Mouse (Mus musculus) spleen, adult 2 months (tissue): ENCODE results near the gene Hibch. TPM values are rescaled to one million over a fixed set of nuclear protein-coding genes. Genes with fewer than 3 reads are reported as not detected.

Source experiments
- DNase-seq, 2 experiments: peaks; one replicate each; pipeline versions ENCODE4 v3.0.0 to v3.0.0-alpha.2; 2012 to 2021; ENCODE audit warnings: low spot score in 2 of 2, low read depth in 1 of 2
- H3K27ac ChIP-seq: fragments of 200-500 bp; 2 replicates; pipeline ENCODE4 v1.5.1; 2012; ENCODE audit warnings: low read length, inconsistent platforms; ENCODE audit not compliant: insufficient read depth
- H3K27me3 ChIP-seq: fragments of 200-500 bp; 2 replicates; pipeline ENCODE4 v1.6.1; 2012; ENCODE audit warnings: mild to moderate bottlenecking, moderate library complexity, low read length, inconsistent platforms; ENCODE audit not compliant: control insufficient read depth, insufficient read depth
- H3K36me3 ChIP-seq: fragments of 200-500 bp; 2 replicates; pipeline ENCODE4 v1.6.1; 2012; ENCODE audit warnings: mild to moderate bottlenecking, low read length, inconsistent platforms; ENCODE audit not compliant: control insufficient read depth, insufficient read depth
- H3K4me1 ChIP-seq: fragments of 200-500 bp; 2 replicates; pipeline ENCODE4 v1.6.1; 2011; ENCODE audit warnings: inconsistent platforms; ENCODE audit not compliant: control insufficient read depth, insufficient read depth, insufficient read length
- H3K4me3 ChIP-seq: fragments of 200-500 bp; 2 replicates; pipeline ENCODE4 v1.5.1; 2011; ENCODE audit warnings: mild to moderate bottlenecking, inconsistent platforms; ENCODE audit not compliant: insufficient read depth, insufficient read length; ENCODE audit errors: extremely low read depth
- CTCF ChIP-seq: fragments of 200-500 bp; IDR thresholded peaks from 2 replicates; pipeline ENCODE4 v1.5.1; 2011; ENCODE audit warnings: mild to moderate bottlenecking, inconsistent platforms; ENCODE audit not compliant: insufficient read depth, insufficient read length, insufficient replicate concordance; ENCODE audit errors: extremely low read depth
- POLR2A ChIP-seq: fragments of 200-500 bp; IDR thresholded peaks from 2 replicates; pipeline ENCODE4 v1.6.1; 2011; ENCODE audit warnings: low read depth, low read length, inconsistent platforms
- WGBS: fragments of 180-500 bp; shearing (Covaris S2); methylation state at CpG from one replicate; pipeline ENCODE4 v1.1.7; 2018; 5-methylcytosine and 5-hydroxymethylcytosine counted together
- polyA plus RNA-seq: library from polyadenylated mRNA; depleted of rRNA; stranded (reverse); fragments of >200 nt; gene quantifications from 2 replicates; pipeline ENCODE4 v1.2.3, GENCODE M21; 2012; rRNA removed

Gene Hibch
- polyA plus RNA-seq, 1 experiment, result 7.6 TPM

DNA sequence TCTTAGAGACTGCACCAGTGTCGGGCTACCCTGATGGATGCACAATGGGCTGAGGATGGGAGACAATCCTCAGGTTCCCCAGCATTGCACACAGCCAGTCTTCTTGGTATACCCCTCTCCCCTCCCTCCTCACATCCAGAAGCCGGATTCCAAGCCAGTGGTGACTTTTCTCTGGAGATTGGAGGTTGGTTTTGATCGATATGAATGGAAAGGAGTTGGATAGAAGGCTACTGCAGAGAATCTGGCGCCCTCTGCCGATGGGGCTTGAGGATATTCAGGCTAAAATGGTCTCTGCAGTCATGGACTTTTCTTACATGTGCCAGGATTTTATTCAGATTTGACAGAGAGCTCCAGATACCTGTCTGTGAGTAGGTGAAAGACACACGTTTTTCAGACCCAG is 110.4 kb downstream of the Hibch start:
- peak in 1 of 2 experiments; percentile 43 for DNase-seq
- H3K36me3 ChIP-seq, result no peaks in the 10 kb centered on the region
- peaks cover 8% of the 10 kb centered on the region; the same call in 1 of the 2 replicates for H3K4me1 ChIP-seq
- H3K27ac ChIP-seq, result no peak overlapping the region
- H3K27me3 ChIP-seq, result peaks cover 6% of the 10 kb centered on the region; the same call in 1 of the 2 replicates
- 30% methylated on average over 6 of the region's 6 CpGs for WGBS
- TF ChIP-seq CTCF (peak; percentile 30; the same call in 1 of the 2 replicates), POLR2A (no peak)
- no peak overlapping the region for H3K4me3 ChIP-seq

DNA sequence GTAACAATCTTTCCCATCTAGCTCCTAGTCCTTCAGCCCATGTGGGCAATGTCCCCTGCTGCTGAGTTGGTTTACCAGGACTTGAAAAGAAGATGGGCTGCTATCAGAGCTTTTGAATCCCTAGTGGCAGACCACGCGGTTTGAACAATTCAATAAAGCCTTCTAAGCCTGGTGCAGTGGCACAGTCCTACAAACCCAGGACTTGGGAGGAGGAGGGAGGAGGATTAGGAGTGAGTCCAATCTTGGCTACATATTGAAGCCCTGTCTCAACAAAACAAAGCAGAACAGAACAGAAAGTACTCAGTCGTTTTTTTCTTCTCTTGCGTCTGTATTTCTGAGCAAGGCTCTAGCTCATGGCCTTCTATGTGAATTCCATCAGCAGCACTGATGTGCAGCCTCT is 112.0 kb downstream of the Hibch start:
- TF ChIP-seq POLR2A, result no peak
- TF ChIP-seq CTCF, result no peak
- peaks cover 6% of the 10 kb centered on the region; the same call in 1 of the 2 replicates for H3K27me3 ChIP-seq
- H3K36me3 ChIP-seq, result no peaks in the 10 kb centered on the region
- no peak overlapping the region for H3K4me3 ChIP-seq
- H3K4me1 ChIP-seq, result peaks cover 8% of the 10 kb centered on the region; the same call in 1 of the 2 replicates
- no peak for DNase-seq
- 88% methylated on average over 4 of the region's 4 CpGs for WGBS
- no peak overlapping the region for H3K27ac ChIP-seq

DNA sequence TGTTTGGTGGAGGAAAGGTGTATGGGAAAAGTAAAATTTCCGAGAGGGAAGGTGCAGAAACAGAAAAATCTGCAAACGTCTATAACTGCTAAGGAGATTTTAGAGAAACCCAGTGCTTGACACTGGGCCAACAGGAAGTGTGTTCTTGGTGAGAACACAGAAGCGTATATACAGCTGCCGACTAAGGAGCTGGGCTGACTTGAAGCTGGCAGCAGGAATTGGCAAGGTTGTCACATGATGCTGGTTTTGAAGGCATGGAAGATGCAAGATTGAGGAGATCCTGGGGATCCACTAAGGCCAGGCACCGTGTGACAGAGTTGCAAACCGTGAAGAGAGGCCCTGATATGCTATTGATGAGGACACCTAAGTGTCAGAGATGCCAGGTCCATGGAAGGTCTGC is 115.5 kb downstream of the Hibch start:
- DNase-seq, result no peak
- H3K4me1 ChIP-seq, result no peaks in the 10 kb centered on the region
- WGBS, result 19% methylated on average over 6 of the region's 6 CpGs
- TF ChIP-seq POLR2A (no peak), CTCF (no peak)
- H3K27me3 ChIP-seq, result no peaks in the 10 kb centered on the region
- no peak overlapping the region for H3K27ac ChIP-seq
- no peak overlapping the region for H3K4me3 ChIP-seq
- H3K36me3 ChIP-seq, result no peaks in the 10 kb centered on the region

DNA sequence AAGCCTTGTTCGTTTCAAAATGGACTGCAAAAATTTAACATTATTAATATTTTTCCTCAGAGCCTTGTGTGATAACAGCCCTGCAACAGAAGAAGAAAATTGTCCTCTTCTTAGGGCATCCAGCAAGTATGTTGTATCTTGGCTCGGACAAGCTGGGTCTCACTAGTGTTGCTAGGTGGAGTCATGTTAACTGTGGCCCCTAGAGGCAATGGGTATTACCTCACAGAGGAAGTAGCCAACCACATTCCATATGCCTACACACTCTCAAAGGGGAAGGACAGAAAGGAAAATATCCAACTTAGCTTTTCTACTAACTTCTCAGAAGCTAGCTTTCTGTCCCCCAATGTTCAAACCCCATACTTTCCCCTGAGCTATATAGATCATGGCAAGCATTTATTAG is 118.4 kb downstream of the Hibch start:
- WGBS, result 57% methylated on average over 2 of the region's 2 CpGs
- no peak overlapping the region for H3K27ac ChIP-seq
- no peak overlapping the region for H3K4me3 ChIP-seq
- no peaks in the 10 kb centered on the region for H3K4me1 ChIP-seq
- no peak for DNase-seq
- TF ChIP-seq CTCF, result no peak
- no peak for TF ChIP-seq POLR2A
- H3K36me3 ChIP-seq, result no peaks in the 10 kb centered on the region
- no peaks in the 10 kb centered on the region for H3K27me3 ChIP-seq

DNA sequence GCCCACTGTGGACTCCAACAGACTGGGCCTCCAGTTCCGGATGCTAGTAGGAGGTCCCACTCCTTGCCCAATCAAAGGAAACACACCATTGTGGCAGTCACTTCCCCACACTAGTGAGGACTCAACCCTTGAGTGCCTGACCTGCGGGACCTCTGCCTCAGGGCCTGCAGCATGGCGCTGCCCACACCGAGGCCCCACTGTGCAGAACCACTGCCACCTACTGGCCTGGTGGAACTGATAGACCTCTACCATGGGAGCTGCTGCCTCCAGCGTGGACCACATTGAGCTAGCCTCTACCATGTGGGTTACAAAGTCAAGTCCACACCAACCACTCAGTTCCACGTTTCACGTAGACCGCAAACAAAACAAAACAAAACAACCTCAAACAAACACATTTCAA is 119.9 kb downstream of the Hibch start:
- 84% methylated on average over 8 of the region's 8 CpGs for WGBS
- Histone ChIP-seq H3K36me3 (no peaks in the 10 kb centered on the region), H3K4me1 (no peaks in the 10 kb centered on the region), H3K4me3 (no peak overlapping the region), H3K27me3 (no peaks in the 10 kb centered on the region), H3K27ac (no peak overlapping the region)
- no peak for TF ChIP-seq CTCF
- TF ChIP-seq POLR2A, result no peak
- DNase-seq, result no peak

Other genes with a start within 250 kb of the Hibch start
- gene Nemp2, start 214.2 kb upstream of the Hibch start, polyA plus RNA-seq, result 20.9 and 23.2 TPM in 2 replicates
- 3.7 and 4.5 TPM in 2 replicates for gene Mfsd6, start 117.5 kb upstream of the Hibch start, polyA plus RNA-seq
- 11.3 and 12.1 TPM in 2 replicates for gene Inpp1, start 27.2 kb upstream of the Hibch start, polyA plus RNA-seq
- gene 1700019D03Rik, start 175.2 kb downstream of the Hibch start, polyA plus RNA-seq, result 0.28 and 0.51 TPM in 2 replicates
- not detected in 2 replicates for gene Mstn, start 216.7 kb downstream of the Hibch start, polyA plus RNA-seq